Mouse (Mus musculus) T-cell, adult 2 months (primary cell): ENCODE data around the gene Spock1.

ENCODE experiments used
- DNase-seq: peaks from one replicate; pipeline ENCODE4 v3.0.0; 2022; ENCODE audit warnings: low spot score

The Spock1 gene

GRCm38 (mm10) chr13:57727716-57728115 is 180.4 kb downstream of the Spock1 start:
- DNase-seq = no peak

- no peak for DNase-seq
These were observed 181.5 kb downstream of the Spock1 start for GRCm38 (mm10) chr13:57726654-57727053.

GRCm38 (mm10) chr13:57722329-57722936 is 185.7 kb downstream of the Spock1 start:
- DNase-seq = no peak

GRCm38 (mm10) chr13:57721524-57722279 is 186.4 kb downstream of the Spock1 start:
- no peak for DNase-seq

GRCm38 (mm10) chr13:57718087-57718486 is 190.0 kb downstream of the Spock1 start:
- no peak for DNase-seq

- no peak for DNase-seq
These were observed 195.2 kb downstream of the Spock1 start for GRCm38 (mm10) chr13:57712910-57713309.

- no peak for DNase-seq
These were observed 199.7 kb downstream of the Spock1 start for GRCm38 (mm10) chr13:57708425-57708824.

GRCm38 (mm10) chr13:57702966-57703365 is 205.2 kb downstream of the Spock1 start:
- DNase-seq = no peak

- no peak for DNase-seq
These were observed 211.4 kb downstream of the Spock1 start for GRCm38 (mm10) chr13:57696685-57697084.

GRCm38 (mm10) chr13:57688926-57689325 is 219.2 kb downstream of the Spock1 start:
- no peak for DNase-seq

- DNase-seq = no peak
These were observed 221.7 kb downstream of the Spock1 start for GRCm38 (mm10) chr13:57686437-57686836.

GRCm38 (mm10) chr13:57685201-57685600 is 222.9 kb downstream of the Spock1 start:
- DNase-seq = no peak

GRCm38 (mm10) chr13:57679591-57679990 is 228.5 kb downstream of the Spock1 start:
- DNase-seq = no peak

- no peak for DNase-seq
These were observed 231.3 kb downstream of the Spock1 start for GRCm38 (mm10) chr13:57676820-57677219.

GRCm38 (mm10) chr13:57673399-57673798 is 234.7 kb downstream of the Spock1 start:
- no peak for DNase-seq

- DNase-seq = no peak
These were observed 235.4 kb downstream of the Spock1 start for GRCm38 (mm10) chr13:57672762-57673161.

GRCm38 (mm10) chr13:57671919-57672318 is 236.2 kb downstream of the Spock1 start:
- no peak for DNase-seq

GRCm38 (mm10) chr13:57671322-57671721 is 236.8 kb downstream of the Spock1 start:
- DNase-seq = no peak

- no peak for DNase-seq
These were observed 240.5 kb downstream of the Spock1 start for GRCm38 (mm10) chr13:57667621-57668020.

GRCm38 (mm10) chr13:57666173-57666842 is 241.8 kb downstream of the Spock1 start:
- no peak for DNase-seq

GRCm38 (mm10) chr13:57662554-57662953 is 245.6 kb downstream of the Spock1 start:
- DNase-seq = no peak

- no peak for DNase-seq
These were observed 247.6 kb downstream of the Spock1 start for GRCm38 (mm10) chr13:57660523-57660922.

- DNase-seq = no peak
These were observed 248.3 kb downstream of the Spock1 start for GRCm38 (mm10) chr13:57659872-57660271.
